Mouse (Mus musculus): ENCODE results near the gene Mpzl1. TPM values are rescaled to one million over a fixed set of nuclear protein-coding genes. Genes with fewer than 3 reads are reported as not detected.

Gene Mpzl1
- polyA plus RNA-seq, 1 experiment from 2014 or later, result 31.9 TPM

DNA sequence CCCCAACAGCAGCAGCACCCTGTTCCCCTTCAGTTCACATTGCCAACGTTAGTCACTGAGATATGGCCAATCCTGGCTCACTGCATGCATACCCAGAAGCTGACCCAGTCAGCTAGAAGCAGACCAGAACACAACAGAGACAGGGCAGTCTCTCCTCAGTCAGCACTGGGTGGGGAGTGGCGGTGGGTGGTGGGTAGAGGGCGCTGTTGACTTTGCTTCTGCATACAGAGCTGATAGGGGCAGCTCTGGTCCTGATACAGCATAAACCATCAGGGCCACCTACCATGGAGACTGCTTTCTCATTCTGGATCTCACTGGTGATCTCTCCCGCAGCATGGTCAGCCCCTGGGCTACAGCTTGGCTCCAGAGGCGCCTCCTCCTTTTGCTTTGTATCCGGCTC is 20.7 kb upstream of the Mpzl1 start:
- H3K9me3 ChIP-seq (replicated peaks), result no peaks in the 10 kb centered on the region
- H3K4me2 ChIP-seq, result no peak overlapping the region
- ATAC-seq (ENCODE audit: low read depth) (peak; percentile 53; the same call in 1 of the 2 replicates), DNase-seq (peak; percentile 28)
- peaks cover 18% of the 10 kb centered on the region for H3K4me1 ChIP-seq (replicated peaks)
- H3K4me3 ChIP-seq (replicated peaks), result no peak overlapping the region
- H3K27ac ChIP-seq, result no peak overlapping the region
- H3K9ac ChIP-seq, result no peak overlapping the region
- 55% methylated on average over 6 of the region's 6 CpGs for WGBS (ENCODE audit: insufficient replicate concordance)
- 0 out of 2 replicates have a peak, but pooled peaks cover 5% of the 10 kb centered on the region for H3K36me3 ChIP-seq
- H3K27me3 ChIP-seq, result no peaks in the 10 kb centered on the region

DNA sequence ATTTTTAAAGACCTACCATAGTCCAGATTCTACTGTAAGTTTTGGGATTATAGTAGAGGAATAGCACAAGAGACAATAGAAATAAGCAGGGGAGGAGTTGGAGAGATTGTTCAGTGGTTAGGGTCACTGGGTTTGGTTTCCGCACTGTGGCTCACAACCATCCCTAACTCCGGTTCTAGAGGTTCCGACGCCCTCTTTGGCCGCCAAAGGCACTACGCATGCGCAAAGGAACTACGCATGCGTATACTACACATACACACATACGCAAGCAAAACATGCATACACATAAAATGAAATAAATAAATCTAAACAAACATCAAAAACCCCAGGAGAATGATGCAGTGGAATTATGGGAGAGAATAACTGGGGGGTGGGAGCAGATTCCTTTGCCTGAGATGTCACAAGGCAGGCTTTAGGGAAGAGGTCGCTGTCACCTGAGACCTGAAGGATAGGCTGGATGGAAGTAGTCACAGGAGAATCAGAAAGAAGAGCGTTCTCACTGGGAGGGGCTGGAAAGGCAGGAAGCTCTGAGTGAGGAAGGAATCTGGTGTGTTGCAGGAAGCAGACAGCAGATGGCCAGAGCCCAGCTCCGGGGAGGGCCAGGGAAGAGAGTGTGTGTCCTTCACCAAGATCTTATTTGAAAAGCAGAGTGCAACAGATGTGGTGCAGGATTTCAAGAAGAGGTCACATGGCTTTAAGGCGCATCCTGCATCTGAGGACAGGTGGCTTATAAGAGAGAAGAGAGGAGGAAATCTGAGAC is 19.0 kb upstream of the Mpzl1 start:
- 0 out of 2 replicates have a peak, but pooled peaks cover 5% of the 10 kb centered on the region for H3K36me3 ChIP-seq
- DNase-seq, result no peak
- no peaks in the 10 kb centered on the region for H3K9me3 ChIP-seq (replicated peaks)
- ATAC-seq (ENCODE audit: low read depth), result no peak
- H3K27me3 ChIP-seq, result no peaks in the 10 kb centered on the region
- WGBS (ENCODE audit: insufficient replicate concordance), result 78% methylated on average over 14 of the region's 14 CpGs
- H3K4me1 ChIP-seq (replicated peaks), result peaks cover 18% of the 10 kb centered on the region
- no peak overlapping the region for H3K9ac ChIP-seq
- no peak overlapping the region for H3K4me2 ChIP-seq
- H3K4me3 ChIP-seq (replicated peaks), result no peak overlapping the region
- H3K27ac ChIP-seq, result no peak overlapping the region

DNA sequence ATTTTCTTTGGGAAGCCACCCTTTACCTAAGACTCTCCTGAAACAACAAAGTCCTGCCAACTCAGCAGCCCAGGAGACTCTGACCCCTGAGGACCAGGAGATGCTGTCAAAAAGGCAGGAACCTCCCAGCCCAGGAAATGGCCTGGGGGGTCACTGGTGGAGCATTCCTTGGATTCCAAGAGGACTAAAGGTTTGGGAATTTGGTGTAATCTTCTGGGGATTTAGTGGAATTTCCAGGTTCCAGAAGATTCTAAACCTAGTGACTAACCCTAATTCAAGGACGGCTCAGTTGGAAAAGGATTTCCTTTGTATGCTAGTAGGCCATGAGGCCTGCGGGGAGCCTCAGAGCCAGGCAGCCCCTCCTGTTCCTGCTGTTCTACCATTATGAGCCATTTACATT is 18.2 kb upstream of the Mpzl1 start:
- Histone ChIP-seq H3K36me3 (no peaks in the 10 kb centered on the region), H3K4me1 (replicated peaks) (peaks cover 18% of the 10 kb centered on the region), H3K9ac (no peak overlapping the region), H3K27me3 (0 out of 2 replicates have a peak, but pooled peaks cover under 1% of the 10 kb centered on the region), H3K9me3 (replicated peaks) (no peaks in the 10 kb centered on the region), H3K4me2 (no peak overlapping the region), H3K4me3 (replicated peaks) (no peak overlapping the region), H3K27ac (no peak overlapping the region)
- DNase-seq (no peak), ATAC-seq (ENCODE audit: low read depth) (no peak)
- 62% methylated on average over 2 of the region's 2 CpGs for WGBS (ENCODE audit: insufficient replicate concordance)

DNA sequence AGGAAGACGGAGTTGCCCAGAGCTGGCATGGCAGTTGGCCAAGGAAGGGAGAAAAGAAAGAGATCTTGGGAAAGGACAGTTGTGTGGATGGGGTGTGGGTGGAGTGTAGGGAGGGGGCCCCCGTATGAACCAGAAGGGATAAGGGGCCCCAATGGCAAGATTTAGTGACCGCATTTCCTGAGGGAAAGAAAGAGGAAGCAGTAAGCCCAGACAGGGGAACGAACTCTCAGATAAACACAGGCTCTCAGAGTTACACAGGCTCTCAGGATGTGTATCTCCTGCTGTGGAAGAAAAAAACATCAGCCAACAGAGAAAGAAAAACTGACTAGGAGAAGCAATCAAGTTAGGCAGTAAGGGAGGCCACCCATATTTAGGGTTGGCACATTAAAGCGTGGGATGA is 16.8 kb upstream of the Mpzl1 start:
- no peak overlapping the region for H3K4me3 ChIP-seq (replicated peaks)
- no peak overlapping the region for H3K4me2 ChIP-seq
- 0 out of 2 replicates have a peak, but pooled peaks cover 4% of the 10 kb centered on the region for H3K27me3 ChIP-seq
- 23% methylated on average over 5 of the region's 5 CpGs for WGBS (ENCODE audit: insufficient replicate concordance)
- DNase-seq (no peak), ATAC-seq (ENCODE audit: low read depth) (no peak)
- H3K9me3 ChIP-seq (replicated peaks), result no peaks in the 10 kb centered on the region
- H3K36me3 ChIP-seq, result no peaks in the 10 kb centered on the region
- no peak overlapping the region for H3K9ac ChIP-seq
- H3K27ac ChIP-seq, result peak overlapping the region; percentile 29
- peaks cover 18% of the 10 kb centered on the region for H3K4me1 ChIP-seq (replicated peaks)

DNA sequence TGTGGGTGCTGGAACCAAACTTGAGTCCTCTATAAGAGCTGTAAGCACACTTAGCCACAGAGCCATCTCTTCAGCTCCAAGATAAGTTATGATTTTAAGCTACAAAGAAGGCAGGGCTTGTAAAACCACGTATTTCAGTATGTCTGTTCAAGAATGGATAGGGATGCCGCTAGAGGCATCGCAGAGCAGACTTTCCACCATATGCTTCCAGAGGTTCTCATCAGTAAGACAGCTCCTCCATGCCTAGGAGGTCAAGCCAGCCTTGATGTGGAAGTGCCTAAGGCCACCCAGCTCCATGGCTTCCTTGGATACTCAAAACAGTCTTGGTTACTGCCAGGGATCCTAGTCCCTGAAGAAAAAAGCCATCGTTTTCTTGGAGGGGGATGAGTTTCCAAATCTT is 10.8 kb upstream of the Mpzl1 start:
- WGBS (ENCODE audit: insufficient replicate concordance), result 60% methylated on average over 4 of the region's 4 CpGs
- Histone ChIP-seq H3K9ac (no peak overlapping the region), H3K4me2 (no peak overlapping the region), H3K27me3 (peaks cover 15% of the 10 kb centered on the region), H3K9me3 (replicated peaks) (no peaks in the 10 kb centered on the region), H3K27ac (no peak overlapping the region), H3K4me1 (replicated peaks) (peaks cover 15% of the 10 kb centered on the region), H3K36me3 (no peaks in the 10 kb centered on the region), H3K4me3 (replicated peaks) (no peak overlapping the region)
- ATAC-seq (ENCODE audit: low read depth) (no peak), DNase-seq (no peak)

DNA sequence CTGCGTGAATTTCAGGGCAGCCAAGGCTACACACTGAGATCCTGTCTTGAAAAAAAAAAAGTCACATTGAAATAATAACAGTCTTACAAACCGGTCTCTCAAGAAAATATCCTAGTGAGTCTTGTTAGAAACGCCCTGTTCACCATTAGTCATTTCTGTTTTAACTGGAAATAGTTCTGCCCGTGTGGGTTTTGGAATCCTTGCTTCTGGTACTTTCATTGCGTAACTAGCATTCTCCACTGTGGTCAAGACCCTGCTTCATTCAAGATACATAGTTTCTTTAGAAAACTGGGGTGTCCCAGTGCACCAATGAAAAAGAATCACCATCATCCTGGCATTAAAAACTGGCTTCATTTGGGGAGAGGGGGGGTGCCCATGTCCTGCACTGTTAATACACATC is 9.4 kb upstream of the Mpzl1 start:
- Histone ChIP-seq H3K4me2 (peak overlapping the region; percentile 88; the same call in 1 of the 2 replicates), H3K9me3 (replicated peaks) (no peaks in the 10 kb centered on the region), H3K36me3 (no peaks in the 10 kb centered on the region), H3K4me3 (replicated peaks) (no peak overlapping the region), H3K27me3 (peaks cover 15% of the 10 kb centered on the region), H3K4me1 (replicated peaks) (peaks cover 23% of the 10 kb centered on the region), H3K9ac (no peak overlapping the region), H3K27ac (no peak overlapping the region)
- WGBS (ENCODE audit: insufficient replicate concordance), result 50% methylated on average over 5 of the region's 5 CpGs
- DNase-seq (no peak), ATAC-seq (ENCODE audit: low read depth) (no peak)

DNA sequence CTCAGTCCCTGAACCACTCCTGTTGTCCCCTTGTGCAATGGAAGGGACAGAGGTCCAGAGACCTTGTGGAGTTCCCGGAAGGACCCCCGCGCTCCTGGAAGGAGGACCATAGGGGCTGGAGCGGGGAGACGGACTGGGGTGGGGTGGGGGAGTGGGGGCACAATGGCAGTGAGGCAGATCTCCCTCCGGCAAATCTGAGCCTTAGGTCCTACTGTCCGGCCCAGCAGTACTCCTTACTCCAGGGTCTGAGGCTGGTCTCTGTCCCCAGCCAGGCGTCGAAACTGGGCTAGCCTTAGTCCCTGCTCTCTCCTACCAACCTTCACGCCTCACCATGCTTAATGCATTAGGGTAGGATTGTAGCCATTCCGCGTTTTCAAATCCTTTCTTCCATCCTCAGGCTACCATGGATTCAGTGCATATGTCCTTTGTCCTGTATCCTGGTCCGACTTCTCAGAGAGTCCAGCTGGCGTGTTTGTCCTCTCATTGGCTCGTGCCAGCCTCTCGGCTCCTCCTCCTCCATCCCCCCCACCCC is 8.5 kb upstream of the Mpzl1 start:
- Histone ChIP-seq H3K4me2 (peak overlapping the region; percentile 88), H3K9me3 (replicated peaks) (no peaks in the 10 kb centered on the region), H3K27me3 (peaks cover 15% of the 10 kb centered on the region), H3K4me1 (replicated peaks) (peaks cover 23% of the 10 kb centered on the region), H3K4me3 (replicated peaks) (peak overlapping the region; percentile 80), H3K36me3 (no peaks in the 10 kb centered on the region), H3K27ac (peak overlapping the region; percentile 65), H3K9ac (peak overlapping the region; percentile 80)
- DNase-seq (no peak), ATAC-seq (ENCODE audit: low read depth) (peak; percentile 47)
- 2% methylated on average over 16 of the region's 16 CpGs for WGBS (ENCODE audit: insufficient replicate concordance)

DNA sequence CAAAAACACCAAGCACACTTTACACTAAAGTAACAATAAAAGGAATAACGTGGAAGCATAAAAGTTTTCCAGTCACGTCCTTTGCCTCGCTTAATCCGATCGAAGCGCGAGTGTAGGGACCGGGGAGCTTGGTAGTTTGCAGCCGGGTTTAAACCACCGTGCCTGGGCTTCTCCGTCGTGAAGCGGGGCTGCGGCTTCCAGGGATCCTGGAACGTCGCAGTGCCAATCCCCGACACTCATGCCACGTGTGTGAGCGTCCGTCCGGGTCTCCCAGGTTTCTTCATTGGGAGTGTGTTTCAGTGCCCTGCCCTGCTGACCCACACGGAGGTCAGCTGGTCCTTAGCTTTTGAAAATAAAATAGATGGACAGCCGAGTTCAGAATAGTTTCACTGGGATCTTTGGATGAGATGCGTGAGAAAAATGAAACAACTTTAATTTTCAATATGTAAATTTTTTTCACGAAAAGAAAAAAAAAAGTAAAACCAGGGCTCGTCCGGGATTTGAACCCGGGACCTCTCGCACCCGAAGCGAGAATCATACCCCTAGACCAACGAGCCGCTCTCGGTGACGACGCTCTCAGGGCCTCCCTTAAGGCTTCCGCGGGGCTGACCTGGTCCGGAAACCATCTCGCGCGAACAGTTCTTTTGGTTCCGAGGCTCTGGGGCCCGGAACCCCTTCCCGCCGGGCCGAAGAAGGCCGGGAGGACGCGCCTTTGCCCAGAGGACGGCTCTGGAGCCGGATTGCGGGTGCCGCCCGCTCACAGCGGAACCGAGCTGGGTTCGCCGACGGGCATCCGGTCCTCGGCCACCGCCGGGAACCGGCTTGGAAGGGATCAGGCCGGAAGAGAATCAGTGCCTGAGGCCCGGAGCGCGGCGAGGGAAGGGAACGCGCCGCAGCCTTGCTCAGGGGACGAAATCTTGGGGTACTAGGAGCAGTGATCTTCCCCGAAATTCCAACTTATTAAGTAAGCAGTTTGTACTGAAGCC is 7.7 kb upstream of the Mpzl1 start:
- peak; percentile 85 for ATAC-seq (ENCODE audit: low read depth)
- peaks cover 11% of the 10 kb centered on the region for H3K27me3 ChIP-seq
- H3K9me3 ChIP-seq (replicated peaks), result no peaks in the 10 kb centered on the region
- H3K36me3 ChIP-seq, result no peaks in the 10 kb centered on the region
- peaks cover 23% of the 10 kb centered on the region for H3K4me1 ChIP-seq (replicated peaks)
- peak; percentile 76 for DNase-seq
- WGBS (ENCODE audit: insufficient replicate concordance), result under 1% methylated on average over 75 of the region's 75 CpGs
- H3K9ac ChIP-seq, result peak overlapping the region; percentile 80
- peak overlapping the region; percentile 80 for H3K4me3 ChIP-seq (replicated peaks)
- peak overlapping the region; percentile 82 for H3K27ac ChIP-seq
- H3K4me2 ChIP-seq, result peak overlapping the region; percentile 88

DNA sequence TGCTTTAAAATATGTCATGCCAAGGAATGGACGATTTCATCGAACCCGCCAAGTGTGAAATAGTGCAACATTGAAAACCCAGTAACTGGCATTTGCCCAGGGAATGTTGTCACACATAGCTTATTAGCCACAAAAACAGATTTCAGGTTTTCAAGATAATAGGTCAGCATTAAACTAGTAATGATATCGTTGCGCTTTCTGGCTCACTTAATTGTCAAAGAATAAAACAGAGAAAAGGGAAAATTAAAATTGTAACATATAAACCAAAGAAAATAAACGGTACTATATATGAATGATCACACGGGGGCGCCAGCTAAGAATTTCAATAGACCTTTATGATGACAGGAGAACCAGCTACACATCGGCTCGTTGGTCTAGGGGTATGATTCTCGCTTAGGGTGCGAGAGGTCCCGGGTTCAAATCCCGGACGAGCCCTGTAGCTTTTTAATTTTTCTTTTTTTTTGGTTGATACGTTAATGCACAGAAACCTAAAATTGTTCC is 7.0 kb upstream of the Mpzl1 start:
- 7% methylated on average over 16 of the region's 16 CpGs for WGBS (ENCODE audit: insufficient replicate concordance)
- H3K4me3 ChIP-seq (replicated peaks), result peak overlapping the region; percentile 80
- ATAC-seq (ENCODE audit: low read depth), result peak; percentile 59
- peaks cover 11% of the 10 kb centered on the region for H3K27me3 ChIP-seq
- peak overlapping the region; percentile 82; the same call in 1 of the 2 replicates for H3K27ac ChIP-seq
- no peaks in the 10 kb centered on the region for H3K36me3 ChIP-seq
- peaks cover 23% of the 10 kb centered on the region for H3K4me1 ChIP-seq (replicated peaks)
- H3K9ac ChIP-seq, result peak overlapping the region; percentile 79
- no peaks in the 10 kb centered on the region for H3K9me3 ChIP-seq (replicated peaks)
- peak overlapping the region; percentile 88 for H3K4me2 ChIP-seq
- DNase-seq, result peak; percentile 61

DNA sequence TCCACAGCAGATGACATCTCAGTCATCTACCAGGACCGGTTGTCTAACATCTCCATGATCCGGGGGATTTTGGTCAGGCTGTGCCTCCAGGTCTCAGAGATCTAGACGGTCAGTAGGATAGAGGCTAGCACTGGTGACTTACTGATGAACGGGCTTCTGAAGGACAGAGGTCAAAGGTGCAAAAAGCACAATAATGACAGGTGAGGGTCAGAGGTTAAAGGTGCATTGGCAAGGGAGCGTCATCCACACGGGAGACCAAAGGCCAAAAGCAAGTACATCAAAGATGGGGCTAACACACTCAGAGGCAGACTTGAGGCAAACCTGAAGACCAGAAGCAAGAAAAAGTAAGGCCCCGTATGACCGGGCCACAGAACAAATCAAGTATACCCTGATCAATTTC is 2.0 kb upstream of the Mpzl1 start:
- DNase-seq (no peak), ATAC-seq (ENCODE audit: low read depth) (no peak)
- Histone ChIP-seq H3K4me2 (no peak overlapping the region), H3K9me3 (replicated peaks) (no peaks in the 10 kb centered on the region), H3K9ac (no peak overlapping the region), H3K4me1 (replicated peaks) (peaks cover 61% of the 10 kb centered on the region), H3K4me3 (replicated peaks) (no peak overlapping the region), H3K27me3 (peaks cover 9% of the 10 kb centered on the region; the same call in 1 of the 2 replicates), H3K27ac (no peak overlapping the region), H3K36me3 (no peaks in the 10 kb centered on the region)
- WGBS (ENCODE audit: insufficient replicate concordance), result 80% methylated on average over 8 of the region's 8 CpGs
